Mouse (Mus musculus) frontal cortex, postnatal 14 days (tissue): ENCODE measurements around the gene Gapvd1.

Experiments
- DNase-seq, 2 experiments: peaks; one replicate each; pipeline ENCODE4 v3.0.0; 2022; ENCODE audit warnings: low spot score in 2 of 2

Gapvd1 gene

DNA sequence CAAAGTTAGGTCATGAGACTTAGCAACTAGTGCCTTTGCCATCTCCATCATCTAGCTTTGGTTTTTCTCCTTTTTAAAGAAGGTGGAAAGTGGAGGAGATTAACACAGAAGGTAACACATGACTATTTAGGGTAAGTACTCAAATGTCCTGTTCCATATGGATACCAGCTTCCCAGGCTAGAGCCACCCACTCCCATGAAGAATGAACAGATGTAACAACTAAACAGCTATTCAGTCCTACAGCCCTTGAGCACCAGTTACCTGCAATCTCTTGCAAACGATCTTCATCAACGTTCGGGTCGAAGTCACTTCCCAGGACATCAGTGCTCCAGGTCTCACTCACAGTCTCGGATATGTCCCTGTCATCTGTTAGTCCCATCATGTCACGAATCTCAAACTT lies 43.1 kb downstream of the Gapvd1 start:
- no peak for DNase-seq

DNA sequence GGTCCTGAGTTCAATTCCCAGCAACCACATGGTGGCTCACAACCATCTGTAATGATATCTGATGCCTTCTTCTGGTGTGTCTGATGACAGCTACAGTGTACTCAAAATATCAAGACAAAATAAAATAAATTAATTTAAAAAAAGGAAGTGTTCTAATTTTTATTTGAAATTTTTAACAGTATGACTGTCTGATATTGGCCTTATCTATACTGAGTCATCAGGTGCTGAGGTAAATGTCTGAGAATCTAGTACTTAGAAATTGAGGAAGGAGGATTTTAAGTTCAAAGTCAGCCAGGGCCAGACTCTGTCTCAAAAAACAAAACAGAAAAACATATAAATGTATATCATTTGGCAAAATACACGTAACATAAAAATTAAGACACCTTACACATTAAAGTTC lies 46.4 kb downstream of the Gapvd1 start:
- no peak for DNase-seq

DNA sequence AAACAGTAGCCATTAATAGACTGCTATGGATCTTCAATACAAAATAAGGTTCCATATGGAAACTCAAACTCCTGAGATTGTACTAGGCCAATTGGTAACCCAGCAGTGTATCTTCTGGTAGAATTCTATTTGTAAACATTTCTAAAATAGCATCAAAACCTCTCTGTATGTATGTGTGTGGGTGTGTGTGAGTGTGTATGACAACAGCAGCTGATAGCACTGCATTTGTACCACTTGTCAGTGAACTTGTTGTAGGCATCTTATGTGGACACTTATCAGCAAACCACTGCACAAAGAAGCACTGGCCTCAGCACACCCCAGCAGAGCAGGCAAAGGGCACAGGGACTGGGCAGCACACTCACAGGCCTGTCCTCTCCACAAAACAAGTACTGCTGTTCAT lies 58.4 kb downstream of the Gapvd1 start:
- no peak for DNase-seq

DNA sequence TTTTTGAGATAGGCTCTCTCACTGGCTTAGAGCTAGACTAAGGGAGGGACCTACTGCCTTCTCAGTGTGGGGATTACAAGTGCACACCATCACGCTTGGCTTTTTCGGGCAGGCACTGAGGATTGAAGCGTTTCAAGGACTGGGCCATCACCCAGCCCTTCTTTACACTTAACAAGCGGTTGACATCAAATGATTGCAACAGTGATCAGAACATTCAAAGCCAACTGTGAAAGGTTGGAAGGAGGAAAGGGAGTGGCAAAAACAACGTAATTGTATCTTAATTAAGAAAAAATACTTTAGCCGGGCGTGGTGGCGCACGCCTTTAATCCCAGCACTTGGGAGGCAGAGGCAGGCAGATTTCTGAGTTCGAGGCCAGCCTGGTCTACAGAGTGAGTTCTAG lies 62.2 kb downstream of the Gapvd1 start:
- DNase-seq = no peak

DNA sequence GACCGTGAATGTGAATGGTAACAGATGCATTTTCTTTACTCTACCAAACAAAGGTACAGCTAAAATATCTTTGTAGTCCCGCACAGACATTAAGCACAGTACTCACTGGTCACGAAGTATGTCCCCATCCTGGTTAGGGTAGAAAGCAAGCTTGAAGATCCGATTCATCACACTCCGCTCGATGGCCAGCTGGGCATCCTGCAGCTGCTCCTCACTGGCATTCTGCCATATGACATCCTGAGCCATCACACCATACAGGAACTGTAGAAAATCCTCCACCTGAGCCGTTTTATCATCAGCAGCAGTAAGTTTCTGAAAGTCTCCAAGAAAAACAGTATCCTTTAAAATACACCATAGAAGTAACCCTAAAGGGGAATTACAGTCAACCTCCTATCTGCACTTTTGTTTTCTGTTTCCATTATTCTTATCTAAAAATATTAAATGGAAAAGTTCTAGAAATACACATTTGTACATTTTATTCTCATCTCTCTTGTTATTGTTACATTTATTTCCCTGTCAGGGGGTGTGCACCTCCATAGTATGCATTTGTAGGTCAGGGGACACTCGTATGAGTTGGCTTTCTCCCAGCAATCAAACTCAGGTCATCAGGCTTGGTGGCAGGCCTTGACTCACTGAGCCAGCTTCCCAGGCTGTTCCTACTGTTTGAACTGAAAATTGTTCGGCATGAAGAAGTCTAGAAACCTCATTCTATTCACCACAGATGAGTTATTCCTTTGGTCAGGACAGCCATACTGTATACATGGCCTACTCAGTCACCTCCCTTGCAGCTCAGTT lies 70.8 kb downstream of the Gapvd1 start:
- DNase-seq = no peak

DNA sequence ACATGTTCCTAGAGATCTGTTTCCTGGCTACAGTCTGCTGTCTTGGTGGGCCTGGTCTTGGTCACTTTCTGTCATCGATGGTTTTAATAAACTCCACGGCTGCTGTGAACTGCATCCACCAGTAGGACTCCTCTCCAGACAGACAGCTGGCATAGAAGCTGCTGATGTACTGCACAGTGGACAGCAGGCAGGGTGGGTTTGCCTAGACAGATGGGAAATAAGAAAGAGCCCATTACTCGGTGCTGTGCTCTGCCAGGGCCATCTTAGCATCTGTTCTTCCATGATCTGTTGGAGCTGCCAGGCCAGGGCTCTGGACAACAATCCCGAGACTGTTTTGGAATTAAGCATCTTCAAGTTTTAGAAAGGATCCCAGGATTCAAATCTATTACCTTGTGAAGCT lies 77.1 kb downstream of the Gapvd1 start:
- DNase-seq = no peak

DNA sequence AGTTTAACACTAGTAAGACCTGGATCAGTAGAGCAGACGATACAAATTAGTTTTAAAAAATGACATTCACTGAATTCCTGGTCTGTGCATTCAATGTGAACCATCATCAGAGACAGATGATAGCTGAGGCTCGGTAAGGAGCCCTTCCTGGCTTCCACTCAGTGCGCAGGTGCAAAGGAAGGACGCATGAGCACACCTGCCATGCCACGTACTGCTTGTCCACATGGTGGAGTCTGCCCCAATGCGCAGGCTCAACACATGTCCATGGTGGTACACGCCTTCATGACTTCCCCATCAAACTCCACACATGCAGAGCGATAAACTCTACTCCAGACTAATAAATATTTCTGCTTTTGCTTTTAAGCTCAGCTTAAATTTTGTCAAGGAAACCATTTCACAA lies 78.0 kb downstream of the Gapvd1 start:
- no peak for DNase-seq

DNA sequence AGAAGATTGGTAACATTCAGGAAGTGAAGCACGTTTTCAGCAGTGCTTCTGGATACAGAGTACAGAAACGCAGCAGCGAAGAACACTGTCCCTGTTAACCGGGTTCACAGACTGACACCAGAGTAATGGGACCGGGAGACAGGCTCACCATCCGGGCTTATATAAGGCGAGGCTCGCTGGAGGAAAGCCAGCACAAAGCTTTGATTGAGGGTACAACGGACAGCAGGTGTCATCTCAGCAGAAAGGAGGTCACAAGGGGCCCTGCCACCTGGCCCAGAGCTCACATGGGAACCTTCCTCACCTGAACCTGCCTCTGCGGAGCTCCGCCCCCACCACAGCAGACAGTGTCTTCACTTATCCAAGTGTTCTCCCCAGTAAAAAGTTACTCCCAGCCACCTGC lies 81.2 kb downstream of the Gapvd1 start:
- no peak for DNase-seq

DNA sequence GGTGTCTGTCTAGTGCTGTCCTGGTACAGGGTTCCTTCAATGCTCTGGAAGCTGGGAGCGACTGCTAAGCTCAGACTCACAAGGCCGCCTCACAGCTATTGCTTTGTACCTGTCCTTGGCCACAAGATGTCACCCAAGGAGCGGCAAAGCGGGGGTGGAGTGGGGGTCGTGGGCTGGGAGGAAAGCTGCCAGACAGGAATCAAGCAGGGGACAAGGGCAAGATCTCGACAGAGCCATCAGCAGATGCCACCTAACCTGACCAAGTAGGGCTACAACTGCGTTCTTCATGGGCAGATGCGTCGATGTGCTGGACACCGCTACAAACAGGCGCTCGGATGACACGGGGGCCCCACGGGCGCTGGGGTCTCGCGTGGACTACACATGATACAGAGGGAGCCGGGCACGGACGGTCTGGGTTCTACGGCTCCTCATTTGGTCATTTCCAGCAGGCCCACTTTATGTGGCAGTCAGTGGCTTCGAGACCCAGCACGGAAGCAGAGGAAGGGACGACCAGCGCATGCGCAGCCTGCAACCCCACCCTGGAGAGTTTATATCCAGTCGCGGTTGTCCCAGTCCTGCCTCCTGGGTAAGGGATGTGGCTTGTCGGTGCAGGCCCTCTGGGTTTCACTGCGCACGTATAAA lies 83.5 kb downstream of the Gapvd1 start:
- DNase-seq = peak in 1 of 2 experiments; percentile 22

DNA sequence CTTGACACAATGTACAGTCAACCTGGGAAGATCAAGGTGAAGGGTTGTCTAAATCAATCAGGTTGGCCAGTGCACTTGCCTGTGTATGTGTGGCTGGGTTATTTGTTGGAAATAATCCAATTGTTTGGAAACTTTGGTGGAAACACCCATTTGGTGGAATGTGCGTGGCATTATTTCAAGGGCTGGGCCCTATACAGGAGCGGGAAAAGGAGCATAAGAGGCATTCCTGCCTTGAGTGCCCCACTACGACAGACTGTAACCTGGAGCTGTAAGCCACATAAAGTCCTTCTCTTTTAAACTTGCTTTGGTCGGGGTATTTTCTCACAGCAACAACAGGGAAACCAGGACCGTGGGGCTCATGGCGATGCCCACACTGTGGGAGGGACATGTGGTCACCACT lies 84.6 kb downstream of the Gapvd1 start:
- DNase-seq = no peak

DNA sequence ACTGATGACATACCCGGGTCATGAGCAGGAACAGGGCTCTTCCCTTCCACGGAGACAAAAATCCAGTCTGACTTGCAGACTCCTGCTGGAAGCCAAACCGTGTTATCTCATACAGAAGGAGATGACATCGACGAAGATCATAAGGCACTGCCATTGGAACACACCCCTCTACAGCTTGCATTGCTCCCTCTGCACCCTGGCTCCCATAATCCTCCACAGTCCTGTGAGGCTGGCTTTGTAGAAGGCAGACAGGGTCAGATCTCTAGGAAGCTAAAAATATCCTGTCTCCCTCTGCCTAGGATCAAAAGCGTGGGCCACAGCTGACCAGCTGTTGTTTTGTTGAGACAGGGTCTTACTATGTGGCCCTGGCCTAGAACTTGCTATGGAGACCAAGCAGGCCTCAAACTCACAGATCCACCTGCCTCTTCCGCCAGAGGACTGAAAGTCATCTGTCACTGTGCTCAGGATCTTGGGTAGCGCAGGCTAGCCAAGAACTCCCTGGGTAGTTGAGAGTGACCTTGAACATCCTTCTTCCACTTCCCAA lies 85.8 kb downstream of the Gapvd1 start:
- DNase-seq = no peak

DNA sequence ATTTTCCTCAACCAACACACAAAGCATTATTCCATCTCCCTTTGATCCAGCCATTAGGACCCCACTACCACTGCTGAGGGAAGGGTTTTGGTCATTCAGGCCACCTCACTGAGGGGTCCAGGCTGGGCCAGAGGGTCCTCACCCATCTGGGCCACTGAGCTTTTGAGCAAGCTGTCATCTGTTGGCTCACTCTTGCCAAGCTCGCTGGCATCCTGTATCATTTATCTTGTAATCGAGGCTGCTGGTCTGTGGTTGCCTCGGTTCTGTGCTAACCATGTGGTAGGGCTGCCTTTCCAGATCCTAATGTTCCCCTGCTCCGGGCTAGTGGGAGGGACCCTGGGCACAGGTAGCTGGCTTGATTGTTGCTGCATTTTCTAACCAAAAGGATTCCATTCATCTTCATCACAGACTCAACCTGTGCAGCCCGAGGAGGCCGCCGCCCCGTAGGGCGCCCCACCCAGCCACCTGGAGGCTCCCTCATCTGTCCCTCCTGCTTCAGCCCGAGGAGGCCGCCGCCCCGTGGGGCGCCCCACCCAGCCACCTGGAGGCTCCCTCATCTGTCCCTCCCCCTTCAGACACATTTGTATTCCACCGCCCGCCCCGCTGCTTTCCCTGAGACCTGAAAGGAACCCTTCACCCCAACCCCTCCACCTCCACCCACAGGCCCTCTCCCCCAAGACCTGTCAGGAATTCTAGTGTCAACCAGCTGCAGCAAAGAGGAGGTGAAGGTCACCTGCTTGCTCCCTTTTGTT lies 86.4 kb downstream of the Gapvd1 start:
- DNase-seq = no peak

DNA sequence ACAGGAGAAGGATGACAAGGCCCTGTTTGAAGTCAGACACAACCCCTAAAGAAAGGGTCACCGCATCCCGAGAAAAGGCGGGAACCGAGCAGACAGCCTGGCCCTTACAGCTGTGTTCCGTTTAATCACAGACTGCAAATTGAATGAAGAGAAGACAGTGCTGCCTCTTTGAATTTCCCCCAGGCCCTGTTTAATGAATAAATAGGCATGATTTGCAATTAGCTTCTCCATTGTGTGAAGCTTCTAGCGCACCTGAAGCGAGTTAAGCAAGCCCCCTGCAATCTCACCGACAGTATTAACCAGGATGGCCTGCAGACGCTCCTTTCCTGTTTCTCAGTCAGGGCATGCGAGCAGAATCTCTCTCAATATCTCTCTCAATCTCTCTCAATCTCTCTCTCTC lies 87.2 kb downstream of the Gapvd1 start:
- DNase-seq = no peak

DNA sequence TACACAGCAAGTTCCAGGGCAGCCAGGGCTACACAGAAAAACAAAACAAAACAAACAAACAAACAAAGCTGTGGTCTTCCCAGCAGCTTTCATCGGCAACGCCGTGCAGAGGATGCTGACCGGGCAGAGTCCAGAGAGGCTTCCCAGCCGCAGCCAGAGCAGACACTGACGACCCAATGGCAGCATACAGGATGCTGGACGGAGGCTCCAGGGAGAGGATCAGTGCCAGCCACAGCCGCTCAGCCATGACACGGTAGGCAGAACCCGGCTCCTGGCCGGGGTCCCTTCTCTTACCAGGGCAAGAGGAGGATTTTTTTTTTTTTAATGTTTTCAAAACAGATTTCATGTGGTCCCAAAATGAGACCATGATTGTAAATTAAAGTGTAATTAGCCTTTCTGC lies 107.6 kb downstream of the Gapvd1 start:
- DNase-seq = no peak

DNA sequence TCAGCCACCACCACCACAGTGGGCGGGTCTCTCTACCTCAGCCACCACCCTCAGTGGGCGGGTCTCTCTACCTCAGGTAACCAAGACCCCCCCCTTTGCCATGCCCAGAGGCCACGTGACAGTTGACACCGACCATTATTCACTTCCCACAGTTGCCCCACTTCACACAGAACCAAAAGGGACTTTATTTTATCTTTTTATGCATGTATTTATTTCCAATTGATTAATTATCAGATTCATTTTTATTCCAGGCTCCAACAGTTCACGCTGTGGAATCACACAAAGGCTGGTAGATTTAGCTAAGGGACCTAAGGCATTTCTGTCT lies 108.5 kb downstream of the Gapvd1 start:
- no peak for DNase-seq

DNA sequence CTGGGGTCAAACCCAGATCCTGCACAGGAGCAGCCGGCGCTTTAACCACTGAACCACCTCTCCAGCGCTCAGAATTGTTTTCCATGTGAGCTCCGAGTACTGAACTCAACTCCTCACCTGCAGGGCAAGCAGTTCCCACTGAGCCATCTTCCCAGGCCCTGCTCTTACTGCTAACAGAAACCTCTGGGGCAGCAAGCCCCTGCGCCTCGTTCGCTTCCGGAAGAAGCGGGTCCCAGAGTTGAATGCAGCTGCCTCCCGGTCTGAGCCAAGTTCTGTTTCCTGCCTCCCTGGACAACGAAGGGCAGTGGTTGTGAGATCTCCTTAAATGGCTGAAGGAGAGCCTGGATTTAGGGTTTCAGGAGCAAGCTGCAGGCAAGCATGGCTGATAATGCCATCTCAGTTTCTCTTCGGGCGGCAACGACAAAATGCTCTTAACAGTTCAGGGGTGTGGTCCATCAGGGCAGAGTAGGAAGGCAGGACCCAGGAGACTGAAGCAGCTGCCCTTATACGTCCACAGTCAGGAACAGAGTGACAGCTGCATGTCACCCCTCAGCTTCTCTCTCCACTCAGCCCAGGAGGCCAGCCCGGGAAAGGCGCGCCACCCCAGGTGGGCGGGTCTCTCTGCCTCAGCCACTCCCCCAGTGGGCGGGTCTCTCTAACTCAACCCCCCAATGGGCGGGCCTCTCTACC lies 109.0 kb downstream of the Gapvd1 start:
- no peak for DNase-seq

DNA sequence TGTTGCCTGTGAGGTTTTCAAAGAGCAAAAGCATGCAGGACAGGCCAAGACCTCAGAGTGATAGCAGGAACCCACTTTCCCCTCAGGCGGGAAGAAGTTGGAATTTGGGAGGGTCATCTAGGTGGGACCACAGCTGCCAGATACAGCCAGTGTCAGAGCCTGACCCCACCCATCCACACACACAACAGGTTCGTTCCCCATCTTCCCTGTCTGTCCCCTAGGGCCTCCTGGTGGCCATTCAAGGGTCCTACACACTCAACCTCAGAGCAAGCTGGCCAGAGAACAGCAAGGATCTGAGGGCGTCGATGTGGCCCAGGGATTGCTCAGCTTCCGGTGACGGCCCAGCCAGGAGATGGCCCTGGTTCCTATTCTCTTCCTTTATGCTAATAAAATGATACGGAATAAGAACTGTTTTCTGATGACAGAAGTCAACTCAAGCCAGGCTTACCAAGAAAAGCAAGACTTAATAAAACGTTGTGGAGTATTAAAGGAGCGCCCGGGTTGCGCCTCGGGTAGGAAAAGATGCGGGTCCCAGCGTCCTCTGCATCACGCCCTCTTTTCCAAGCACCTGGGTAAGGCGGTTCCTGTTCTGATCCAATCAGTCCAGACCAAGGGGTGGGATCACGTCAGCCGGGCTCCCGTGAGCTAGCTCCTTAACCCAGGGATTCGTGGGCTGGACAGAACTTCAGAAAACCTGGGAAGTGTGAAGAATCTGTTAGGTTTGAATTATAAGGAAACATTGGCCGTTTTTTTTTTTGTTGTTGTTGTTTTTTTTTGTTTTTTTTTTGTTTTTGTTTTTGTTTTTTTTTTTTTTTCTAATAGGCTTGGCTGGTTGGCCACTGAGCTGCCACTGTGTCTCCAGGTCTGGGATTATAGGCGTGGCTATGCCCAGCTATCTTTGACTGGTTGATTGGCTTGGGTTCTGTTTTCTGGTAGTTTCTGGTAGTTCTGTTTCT lies 110.2 kb downstream of the Gapvd1 start:
- no peak for DNase-seq

DNA sequence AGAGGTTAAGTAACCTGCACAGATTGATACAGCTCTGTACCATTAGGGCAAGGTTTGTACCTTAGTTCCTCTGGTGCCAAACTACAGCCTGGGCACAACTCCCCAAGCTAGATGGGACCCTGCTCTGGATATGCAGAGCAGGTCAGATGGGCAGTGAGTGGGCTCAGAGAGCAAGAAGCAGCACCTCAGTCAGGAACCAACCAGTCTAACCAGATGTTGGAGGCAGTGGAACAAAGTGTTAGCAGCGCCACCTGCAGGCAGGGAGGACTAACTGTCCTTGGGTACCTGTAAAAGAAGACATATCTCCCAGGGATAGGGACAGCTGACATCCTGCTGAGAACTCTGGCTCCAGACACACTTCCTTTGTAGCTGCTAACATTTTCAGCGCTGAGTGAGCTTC lies 112.7 kb downstream of the Gapvd1 start:
- DNase-seq = no peak

DNA sequence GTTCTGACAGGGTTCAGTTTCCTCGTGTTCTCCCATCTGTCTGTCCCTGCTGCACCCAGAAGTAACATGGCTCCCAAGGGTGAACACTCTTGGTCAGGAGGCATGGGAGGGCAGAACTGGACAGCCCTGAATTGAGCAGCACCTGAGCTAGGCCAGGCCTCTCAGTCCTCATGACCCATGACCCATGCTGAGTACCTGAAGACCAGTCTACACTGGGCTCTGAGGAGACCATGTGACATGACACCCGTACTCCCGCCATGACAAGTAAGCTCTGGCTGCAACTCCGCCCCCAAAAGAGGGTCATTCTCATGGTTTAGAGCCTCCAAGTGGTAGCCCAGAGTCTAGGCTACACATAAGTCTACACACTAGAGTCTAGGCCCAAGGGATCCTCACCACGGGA lies 115.3 kb downstream of the Gapvd1 start:
- DNase-seq = no peak

DNA sequence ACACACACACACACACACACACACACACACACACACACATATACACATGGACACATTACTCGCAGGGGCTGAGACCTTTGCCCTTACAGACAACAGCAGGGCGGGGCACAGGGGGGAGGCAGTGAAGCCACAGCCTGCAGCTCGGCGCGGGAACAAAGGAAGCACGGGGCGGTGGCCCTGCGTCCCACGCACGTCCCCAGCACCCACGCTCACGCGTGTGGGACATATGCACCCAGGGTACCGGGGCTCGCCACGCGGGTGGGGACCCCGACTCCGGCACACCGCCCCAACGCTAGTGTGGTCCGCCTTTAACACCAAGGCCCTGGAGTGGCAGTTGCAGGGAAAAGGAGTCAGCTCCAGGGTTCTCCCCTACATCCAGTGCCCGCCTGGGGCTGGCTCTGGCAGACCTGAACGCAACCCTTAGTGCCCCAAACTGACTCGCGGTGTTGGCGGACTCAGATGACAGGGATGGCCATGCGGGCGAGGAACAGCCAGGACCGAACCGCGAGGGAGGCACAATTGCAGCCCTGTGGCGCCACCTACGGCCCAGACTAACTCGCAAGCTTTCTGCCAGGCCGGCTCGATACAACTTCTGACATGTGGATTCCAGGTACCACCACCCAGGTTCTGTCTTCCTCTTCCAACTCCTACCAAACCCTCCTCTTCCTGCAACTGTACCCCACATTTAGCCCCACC lies 115.9 kb downstream of the Gapvd1 start:
- DNase-seq = peak; percentile 57 to 82
